Mouse (Mus musculus): ENCODE data around the gene Kif26a.

- TF ChIP-seq CTCF (IDR thresholded peaks at IDR 0.05; ENCODE audit: insufficient read depth, low read depth, low read length) (no peak), POLR2A (IDR thresholded peaks at IDR 0.05; ENCODE audit: insufficient read depth, low read depth, low read length) (no peak)
Measured at GRCm38 (mm10) chr12:112129300-112129856, 16.6 kb upstream of the Kif26a start.

Data from olfactory bulb, adult 2 months (tissue).